ENCODE assay signal across 10 mouse cellular contexts in the genomic region with DNA sequence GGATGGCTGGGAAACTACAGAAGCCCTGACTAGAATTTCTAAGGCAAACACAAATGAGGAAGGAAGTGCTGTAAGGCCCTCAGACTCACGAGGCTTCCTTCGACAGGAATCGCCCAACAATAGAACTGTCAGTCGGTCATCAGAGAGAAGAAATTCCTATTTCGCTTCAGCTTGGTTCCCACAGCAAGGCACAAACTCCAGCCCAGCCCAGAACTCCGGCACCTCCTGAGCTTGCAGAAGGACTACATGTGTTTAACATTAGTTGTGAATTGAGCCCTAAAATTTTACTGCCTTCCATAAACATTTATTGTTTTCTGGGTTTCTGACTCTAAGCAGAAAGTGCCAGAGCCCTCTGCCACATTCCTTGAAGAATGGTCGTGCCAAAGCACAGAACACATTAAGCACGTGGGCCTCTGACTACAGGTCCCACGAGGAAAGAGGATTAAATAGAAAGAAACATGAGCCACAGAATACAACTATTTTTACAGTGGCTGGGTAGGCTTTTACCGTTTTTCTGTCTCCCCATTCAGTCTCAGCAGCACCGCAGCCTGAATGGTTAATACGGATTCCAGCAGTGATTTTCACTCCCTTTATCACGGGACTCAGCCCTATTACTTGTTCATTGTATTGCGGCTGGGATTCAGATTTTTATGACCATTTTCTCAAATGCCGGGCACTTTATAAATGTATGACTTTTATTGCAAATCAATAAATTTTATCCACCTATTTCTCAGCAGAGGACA.
DNase-seq lines count a peak whose midpoint lies in the region; ATAC-seq lines count a peak whose summit lies in the region.
"Had no signal": no experiment of that assay in that cellular context is flagged by ENCODE, and none has a peak within 500 bp of the region (broad histone marks: within the 10 kb centered on the region; RNA-seq: fewer than 3 reads in every experiment).

No protein-coding gene starts in this region.

- no peak overlapping the region for H3K4me2 ChIP-seq in midbrain, embryonic 14.5 days (ENCODE audit: low read length)
- no peak overlapping the region for H3K4me2 ChIP-seq in midbrain, embryonic 16.5 days (ENCODE audit: low read length)
- H3K4me2 ChIP-seq in heart, embryonic 13.5 days: no peak overlapping the region
- no peak overlapping the region for H3K4me2 ChIP-seq in neural tube, embryonic 14.5 days (ENCODE audit: low read depth, low read length)
- no peak overlapping the region for H3K4me2 ChIP-seq in forebrain, embryonic 16.5 days (ENCODE audit: low read length)
- no peak overlapping the region for H3K4me2 ChIP-seq in midbrain, embryonic 13.5 days (replicated peaks)
- H3K4me2 ChIP-seq: midbrain, embryonic 12.5 days had no signal

- H3K27me3 ChIP-seq in midbrain, embryonic 14.5 days (ENCODE audit: control insufficient read depth, insufficient read depth, low read length): no peaks in the 10 kb centered on the region
- 0 out of 2 replicates have a peak, but pooled peaks cover 2% of the 10 kb centered on the region for H3K27me3 ChIP-seq in midbrain, embryonic 16.5 days (ENCODE audit: control insufficient read depth, insufficient read depth, low read depth, low read length)
- no peaks in the 10 kb centered on the region for H3K27me3 ChIP-seq in heart, embryonic 13.5 days (replicated peaks)
- no peaks in the 10 kb centered on the region for H3K27me3 ChIP-seq in neural tube, embryonic 14.5 days (ENCODE audit: control insufficient read depth, insufficient read depth, low read length)
- H3K27me3 ChIP-seq in forebrain, embryonic 16.5 days (replicated peaks; ENCODE audit: control insufficient read depth, insufficient read depth, low read length): peaks cover 5% of the 10 kb centered on the region; the same call in 1 of the 2 replicates
- H3K27me3 ChIP-seq in midbrain, embryonic 13.5 days: no peaks in the 10 kb centered on the region
- H3K27me3 ChIP-seq: midbrain, embryonic 12.5 days had no signal

- no peaks in the 10 kb centered on the region for H3K9me3 ChIP-seq in midbrain, embryonic 14.5 days (ENCODE audit: control insufficient read depth, low read length)
- H3K9me3 ChIP-seq in midbrain, embryonic 16.5 days (replicated peaks; ENCODE audit: control insufficient read depth, low read length, poor library complexity, severe bottlenecking): no peaks in the 10 kb centered on the region
- H3K9me3 ChIP-seq in heart, embryonic 13.5 days: no peaks in the 10 kb centered on the region
- H3K9me3 ChIP-seq in neural tube, embryonic 14.5 days (ENCODE audit: control insufficient read depth, low read length): no peaks in the 10 kb centered on the region
- no peaks in the 10 kb centered on the region for H3K9me3 ChIP-seq in forebrain, embryonic 16.5 days (ENCODE audit: control insufficient read depth, low read length)
- H3K9me3 ChIP-seq in midbrain, embryonic 13.5 days: no peaks in the 10 kb centered on the region
- H3K9me3 ChIP-seq: midbrain, embryonic 12.5 days had no signal

- no peak overlapping the region for H3K27ac ChIP-seq in midbrain, embryonic 14.5 days (replicated peaks; ENCODE audit: low read depth, low read length)
- H3K27ac ChIP-seq in midbrain, embryonic 16.5 days (ENCODE audit: low read length): no peak overlapping the region
- H3K27ac ChIP-seq in heart, embryonic 13.5 days (replicated peaks): peak overlapping the region; percentile 67; the same call in 1 of the 2 replicates
- H3K27ac ChIP-seq in neural tube, embryonic 14.5 days (ENCODE audit: low read depth, low read length): no peak overlapping the region
- no peak overlapping the region for H3K27ac ChIP-seq in forebrain, embryonic 16.5 days (ENCODE audit: low read length)
- H3K27ac ChIP-seq in midbrain, embryonic 13.5 days: no peak overlapping the region
- H3K27ac ChIP-seq: midbrain, embryonic 12.5 days had no signal

- peaks cover 4% of the 10 kb centered on the region; the same call in 1 of the 2 replicates for H3K4me1 ChIP-seq in midbrain, embryonic 14.5 days (ENCODE audit: control insufficient read depth, insufficient read depth, low read length)
- peaks cover 14% of the 10 kb centered on the region for H3K4me1 ChIP-seq in midbrain, embryonic 16.5 days (ENCODE audit: control insufficient read depth, insufficient read depth, low read length)
- H3K4me1 ChIP-seq in heart, embryonic 13.5 days: peaks cover 3% of the 10 kb centered on the region; the same call in 1 of the 2 replicates
- H3K4me1 ChIP-seq in neural tube, embryonic 14.5 days (ENCODE audit: control insufficient read depth, insufficient read depth, low read length): no peaks in the 10 kb centered on the region
- peaks cover 4% of the 10 kb centered on the region; the same call in 1 of the 2 replicates for H3K4me1 ChIP-seq in forebrain, embryonic 16.5 days (replicated peaks; ENCODE audit: control insufficient read depth, insufficient read depth, low read length)
- H3K4me1 ChIP-seq in midbrain, embryonic 13.5 days (replicated peaks): peaks cover 14% of the 10 kb centered on the region

- H3K4me3 ChIP-seq in midbrain, embryonic 14.5 days (replicated peaks; ENCODE audit: low read depth, low read length): no peak overlapping the region
- H3K4me3 ChIP-seq in midbrain, embryonic 16.5 days (ENCODE audit: low read depth, low read length): no peak overlapping the region
- H3K4me3 ChIP-seq in heart, embryonic 13.5 days: no peak overlapping the region
- no peak overlapping the region for H3K4me3 ChIP-seq in neural tube, embryonic 14.5 days (ENCODE audit: low read depth, low read length)
- no peak overlapping the region for H3K4me3 ChIP-seq in forebrain, embryonic 16.5 days (replicated peaks; ENCODE audit: low read length)
- H3K4me3 ChIP-seq in midbrain, embryonic 13.5 days (replicated peaks): no peak overlapping the region
- H3K4me3 ChIP-seq: midbrain, embryonic 12.5 days had no signal

- H3K9ac ChIP-seq in midbrain, embryonic 14.5 days (replicated peaks; ENCODE audit: low read length): no peak overlapping the region
- no peak overlapping the region for H3K9ac ChIP-seq in midbrain, embryonic 16.5 days (ENCODE audit: low read depth, low read length)
- no peak overlapping the region for H3K9ac ChIP-seq in heart, embryonic 13.5 days
- H3K9ac ChIP-seq in neural tube, embryonic 14.5 days (replicated peaks; ENCODE audit: low read depth, low read length): no peak overlapping the region
- no peak overlapping the region for H3K9ac ChIP-seq in forebrain, embryonic 16.5 days (replicated peaks; ENCODE audit: low read depth, low read length)
- no peak overlapping the region for H3K9ac ChIP-seq in midbrain, embryonic 13.5 days (replicated peaks)
- H3K9ac ChIP-seq: midbrain, embryonic 12.5 days had no signal

- peak; percentile 36 for DNase-seq in midbrain, embryonic 14.5 days
- peak; percentile 47 for DNase-seq in kidney, postnatal 10 days
- DNase-seq in layer of hippocampus, postnatal 36 days: no peak
- DNase-seq: right cerebral cortex, postnatal 4 days had no signal

- ATAC-seq in midbrain, embryonic 14.5 days (ENCODE audit: low FRiP score, low TSS enrichment): no peak
- no peak for ATAC-seq in midbrain, embryonic 16.5 days
- no peak for ATAC-seq in heart, embryonic 13.5 days (ENCODE audit: extremely low read depth, insufficient number of reproducible peaks, low FRiP score, low TSS enrichment)
- ATAC-seq in neural tube, embryonic 14.5 days (ENCODE audit: low read depth): peak; percentile 31; the same call in 1 of the 2 replicates
- ATAC-seq in forebrain, embryonic 16.5 days: no peak
- no peak for ATAC-seq in midbrain, embryonic 13.5 days

- 22% methylated on average over 15 of the region's 15 CpGs for WGBS in midbrain, embryonic 14.5 days
- WGBS in midbrain, embryonic 16.5 days: 24% methylated on average over 15 of the region's 15 CpGs
- WGBS in heart, embryonic 13.5 days: 48% methylated on average over 15 of the region's 15 CpGs
- 5% methylated on average over 15 of the region's 15 CpGs for WGBS in neural tube, embryonic 14.5 days
- WGBS in forebrain, embryonic 16.5 days: 43% methylated on average over 15 of the region's 15 CpGs
- WGBS in midbrain, embryonic 13.5 days: 35% methylated on average over 15 of the region's 15 CpGs

- H3K36me3 ChIP-seq in midbrain, embryonic 14.5 days (ENCODE audit: control insufficient read depth, insufficient read depth, low read length): no peaks in the 10 kb centered on the region
- no peaks in the 10 kb centered on the region for H3K36me3 ChIP-seq in midbrain, embryonic 16.5 days (ENCODE audit: control insufficient read depth, insufficient read depth, low read length)
- no peaks in the 10 kb centered on the region for H3K36me3 ChIP-seq in heart, embryonic 13.5 days
- no peaks in the 10 kb centered on the region for H3K36me3 ChIP-seq in neural tube, embryonic 14.5 days (ENCODE audit: control insufficient read depth, insufficient read depth, low read length)
- no peaks in the 10 kb centered on the region for H3K36me3 ChIP-seq in forebrain, embryonic 16.5 days (ENCODE audit: control insufficient read depth, insufficient read depth)
- no peaks in the 10 kb centered on the region for H3K36me3 ChIP-seq in midbrain, embryonic 13.5 days
- H3K36me3 ChIP-seq: midbrain, embryonic 12.5 days had no signal

Comparison
In these comparisons a context has a peak if more than half of its experiments do, and no peak if none do; other contexts are left out.
1. DNase-seq: peak in midbrain, embryonic 14.5 days (single experiment) and kidney, postnatal 10 days (single experiment); none in layer of hippocampus, postnatal 36 days (0 of 2).